ENCODE assay signal across 38 mouse cellular contexts in genomic region chr5:138787648-138788047, GRCm38 (mm10). TPM values are rescaled to one million over a fixed set of nuclear protein-coding genes. Genes with fewer than 3 reads are reported as not detected.
"Had no signal": no experiment of that assay in that cellular context is flagged by ENCODE, and none has a peak within 500 bp of the region (broad histone marks: within the 10 kb centered on the region; RNA-seq: fewer than 3 reads in every experiment).

No protein-coding gene starts in this region.

- H3K36me3 ChIP-seq: heart, embryonic 15.5 days; intestine, embryonic 15.5 days had no signal

- H3K27me3 ChIP-seq: heart, embryonic 15.5 days; hindbrain, embryonic 12.5 days; hindbrain, embryonic 13.5 days; hindbrain, embryonic 15.5 days; intestine, embryonic 15.5 days had no signal

- H3K4me3 ChIP-seq: heart, adult 2 months; heart, embryonic 10.5 days; heart, embryonic 12.5 days; heart, embryonic 13.5 days; heart, embryonic 15.5 days; hindbrain, embryonic 10.5 days; hindbrain, embryonic 12.5 days; hindbrain, embryonic 13.5 days; hindbrain, embryonic 15.5 days; intestine, embryonic 15.5 days; layer of hippocampus, adult 2 months; left cerebral cortex, adult 2 months had no signal

- H3K4me1 ChIP-seq: intestine, embryonic 15.5 days had no signal

- H3K9me3 ChIP-seq: heart, embryonic 10.5 days; heart, embryonic 13.5 days; heart, embryonic 15.5 days; hindbrain, embryonic 10.5 days; hindbrain, embryonic 12.5 days; hindbrain, embryonic 13.5 days; hindbrain, embryonic 15.5 days; intestine, embryonic 15.5 days had no signal

- H3K4me2 ChIP-seq: heart, embryonic 11.5 days; heart, embryonic 12.5 days; heart, embryonic 13.5 days; heart, embryonic 15.5 days; hindbrain, embryonic 12.5 days; hindbrain, embryonic 13.5 days; hindbrain, embryonic 14.5 days; hindbrain, embryonic 15.5 days; intestine, embryonic 15.5 days had no signal

- DNase-seq: heart, adult 2 months; heart, postnatal 10 days; heart, postnatal 14 days; heart, postnatal 36 days; heart, postnatal 4 days; kidney, adult 18-20 months; kidney, adult 2 months; kidney, adult 9 months; kidney, postnatal 10 days; kidney, postnatal 14 days; kidney, postnatal 25 days; kidney, postnatal 36 days; kidney, postnatal 4 days; layer of hippocampus, postnatal 36 days had no signal

- H3K9ac ChIP-seq: heart, embryonic 12.5 days; heart, embryonic 13.5 days; heart, embryonic 15.5 days; hindbrain, embryonic 12.5 days; hindbrain, embryonic 13.5 days; hindbrain, embryonic 14.5 days; hindbrain, embryonic 15.5 days; intestine, embryonic 15.5 days had no signal

- ATAC-seq: hindbrain, embryonic 16.5 days; hindbrain, postnatal 0 days; inflammation-experienced regulatory T-cells, adult 6 months; intestine, embryonic 15.5 days; intestine, embryonic 16.5 days; intestine, postnatal 0 days had no signal

- H3K27ac ChIP-seq: heart, adult 2 months; heart, embryonic 10.5 days; heart, embryonic 13.5 days; heart, embryonic 15.5 days; hindbrain, embryonic 10.5 days; hindbrain, embryonic 12.5 days; hindbrain, embryonic 13.5 days; hindbrain, embryonic 14.5 days; hindbrain, embryonic 15.5 days; intestine, embryonic 15.5 days; layer of hippocampus, adult 2 months; left cerebral cortex, adult 2 months had no signal

RNA-seq across cellular contexts. Expression of gene Gm5294, which starts 32.2 kb away (rescaled TPM):
- polyA plus RNA-seq: heart, adult 2 months; heart, embryonic 10.5 days; heart, embryonic 11.5 days; heart, embryonic 12.5 days; heart, embryonic 13.5 days; heart, embryonic 14.5 days; heart, embryonic 15.5 days; hindbrain, embryonic 10.5 days; hindbrain, embryonic 11.5 days; inflammation-experienced regulatory T-cells, adult 6 months; intestine, embryonic 14.5 days; intestine, embryonic 15.5 days; intestine, embryonic 16.5 days; intestine, postnatal 0 days; kidney, embryonic 14.5 days; kidney, embryonic 16.5 days; large intestine, adult 2 months had no signal

RNA-seq across cellular contexts. Expression of gene Fam20c, which starts 33.3 kb away (rescaled TPM):
- polyA plus RNA-seq: inflammation-experienced regulatory T-cells, adult 6 months had no signal
